Mouse (Mus musculus) intestine, embryonic 16.5 days (tissue): ENCODE data around the gene Gm44502. TPM values are rescaled to one million over a fixed set of nuclear protein-coding genes. Genes with fewer than 3 reads are reported as not detected.

ENCODE experiments used
- ATAC-seq: fragments of 200-750 bp; cut with Nextera tagmentation; 2 replicates; pipeline ENCODE4 v1.8.0; 2017; ENCODE audit warnings: moderate TSS enrichment, moderate library complexity
- H3K27ac ChIP-seq: fragments of 300-500 bp; sonication (generic); 2 replicates; pipeline ENCODE4 v1.5.1; 2014; ENCODE audit warnings: mild to moderate bottlenecking, low read length
- H3K27me3 ChIP-seq: fragments of 300-500 bp; sonication (generic); replicated peaks from 2 replicates; pipeline ENCODE4 v1.6.1; 2014; ENCODE audit warnings: low read length, control low read depth, mixed read lengths; ENCODE audit not compliant: control insufficient read depth, insufficient read depth
- H3K36me3 ChIP-seq: fragments of 300-500 bp; sonication (generic); 2 replicates; pipeline ENCODE4 v1.6.1; 2014; ENCODE audit warnings: low read length, control low read depth; ENCODE audit not compliant: control insufficient read depth, insufficient read depth
- H3K4me1 ChIP-seq: fragments of 300-500 bp; sonication (generic); 2 replicates; pipeline ENCODE4 v1.6.1; 2014; ENCODE audit warnings: low read length, control low read depth, mixed read lengths; ENCODE audit not compliant: control insufficient read depth, insufficient read depth
- H3K4me2 ChIP-seq: fragments of 300-500 bp; sonication (generic); 2 replicates; pipeline ENCODE4 v1.6.1; 2014; ENCODE audit warnings: low read depth, low read length, control low read depth
- H3K4me3 ChIP-seq: fragments of 300-500 bp; sonication (generic); 2 replicates; pipeline ENCODE4 v1.5.1; 2014; ENCODE audit warnings: mild to moderate bottlenecking, low read length
- H3K9ac ChIP-seq: fragments of 300-500 bp; sonication (generic); 2 replicates; pipeline ENCODE4 v1.6.1; 2014; ENCODE audit warnings: low read depth, low read length
- H3K9me3 ChIP-seq: fragments of 300-500 bp; sonication (generic); 2 replicates; pipeline ENCODE4 v1.6.1; 2016; ENCODE audit warnings: low read length, control low read depth; ENCODE audit not compliant: control insufficient read depth
- WGBS: fragments of 180-500 bp; shearing (Covaris S2); extraction: QIAGEN DNeasy Blood & Tissue Kit; methylation state at CpG from one replicate; pipeline ENCODE4 v1.1.7; 2014; 5-methylcytosine and 5-hydroxymethylcytosine counted together
- polyA plus RNA-seq: library from polyadenylated mRNA; unstranded; fragments of >200 nt; fragmentation: Nextera tagmentation; extraction: Ambion mirVana; gene quantifications from 2 replicates; pipeline ENCODE4 v1.2.1, GENCODE M21; 2015

The Gm44502 gene
- polyA plus RNA-seq, 1 experiment from 2014 or later, result not detected

DNA sequence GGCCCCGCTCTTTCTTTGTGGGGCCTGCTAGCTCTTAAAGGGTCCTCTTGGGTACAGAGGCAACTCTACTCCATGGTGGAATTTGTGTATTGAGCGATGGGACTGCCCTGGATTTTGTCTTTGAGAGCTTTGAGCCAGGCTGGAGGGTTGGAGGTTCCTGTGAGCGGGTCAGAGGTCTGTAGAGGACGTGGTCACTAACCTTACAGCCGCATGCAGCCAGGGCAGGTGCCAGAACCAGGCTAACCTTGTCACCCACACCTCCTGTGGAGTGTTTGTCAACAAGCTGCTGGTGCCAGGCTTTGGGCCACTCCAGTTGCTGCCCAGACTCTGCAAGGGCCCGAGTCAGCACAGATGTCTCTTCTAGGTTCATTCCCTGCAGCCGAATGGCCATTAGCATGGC is 53.5 kb downstream of the Gm44502 start:
- 83% methylated on average over 7 of the region's 7 CpGs for WGBS
- Histone ChIP-seq H3K4me2 (no peak overlapping the region), H3K4me3 (no peak overlapping the region), H3K27me3 (peaks cover 42% of the 10 kb centered on the region), H3K4me1 (peaks cover 30% of the 10 kb centered on the region), H3K9me3 (no peaks in the 10 kb centered on the region), H3K9ac (no peak overlapping the region), H3K36me3 (peaks cover 9% of the 10 kb centered on the region), H3K27ac (no peak overlapping the region)
- ATAC-seq, result no peak

DNA sequence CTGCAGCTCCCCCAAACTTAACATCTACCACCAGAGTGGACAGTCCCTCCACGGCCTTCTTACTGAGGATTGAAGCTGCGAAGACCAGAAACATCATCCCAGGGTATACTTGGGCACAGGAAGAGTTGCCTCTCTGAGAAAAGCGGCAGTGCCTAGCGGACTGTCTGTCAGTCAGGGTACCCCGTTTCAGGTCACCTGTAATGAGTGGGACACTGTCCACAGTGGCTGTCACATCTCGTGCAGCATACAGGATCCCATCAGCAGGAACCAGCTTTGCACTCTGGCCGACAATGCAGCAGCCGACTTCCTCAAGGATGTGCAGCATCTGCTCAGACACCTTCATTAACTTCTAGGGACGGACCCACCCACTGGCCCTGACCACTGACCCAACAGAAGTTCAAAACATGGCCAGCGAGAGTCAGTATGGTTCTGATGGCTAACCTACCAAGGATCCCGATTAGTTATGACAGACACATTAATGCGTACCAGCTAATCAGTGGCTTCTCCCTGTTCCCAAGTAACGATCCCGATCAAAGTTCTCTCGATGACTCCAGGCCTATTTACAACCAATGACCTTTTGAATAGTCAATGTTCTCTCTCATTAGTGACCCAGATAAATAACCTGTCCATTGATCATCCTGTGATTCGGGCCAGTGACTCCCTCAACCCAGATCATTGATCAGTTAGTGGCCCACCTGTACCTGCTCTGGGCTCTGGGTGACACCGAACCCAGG is 54.5 kb downstream of the Gm44502 start:
- no peak overlapping the region for H3K27ac ChIP-seq
- no peak for ATAC-seq
- H3K36me3 ChIP-seq, result peaks cover 18% of the 10 kb centered on the region
- peaks cover 38% of the 10 kb centered on the region for H3K27me3 ChIP-seq
- H3K4me1 ChIP-seq, result peaks cover 30% of the 10 kb centered on the region
- H3K4me3 ChIP-seq, result no peak overlapping the region
- no peaks in the 10 kb centered on the region for H3K9me3 ChIP-seq
- H3K4me2 ChIP-seq, result peak overlapping the region; percentile 75; the same call in 1 of the 2 replicates
- 89% methylated on average over 17 of the region's 17 CpGs for WGBS
- peak overlapping the region; percentile 84 for H3K9ac ChIP-seq

DNA sequence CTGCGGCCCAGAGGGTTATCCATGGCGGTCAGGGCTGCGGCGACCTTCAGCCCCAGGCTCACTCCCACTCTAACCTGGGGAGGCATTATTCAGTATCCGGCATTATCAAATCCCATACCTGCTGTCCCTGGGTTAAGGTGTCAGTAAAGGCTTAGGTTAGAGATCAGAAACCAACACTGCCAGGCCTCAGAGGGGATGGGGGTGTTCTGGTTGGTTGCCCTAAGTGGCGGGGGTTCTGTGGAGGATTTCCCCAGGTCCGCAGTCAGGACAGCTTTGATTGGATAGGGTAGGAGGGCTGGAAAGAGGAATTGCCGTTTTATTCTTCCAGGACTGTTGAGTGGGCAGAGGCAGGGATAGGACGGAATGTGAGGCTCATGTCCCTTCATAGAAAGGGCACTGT is 55.2 kb downstream of the Gm44502 start:
- Histone ChIP-seq H3K9ac (peak overlapping the region; percentile 84), H3K27me3 (peaks cover 34% of the 10 kb centered on the region), H3K4me1 (peaks cover 27% of the 10 kb centered on the region), H3K36me3 (peaks cover 23% of the 10 kb centered on the region), H3K27ac (peak overlapping the region; percentile 93), H3K9me3 (no peaks in the 10 kb centered on the region), H3K4me2 (peak overlapping the region; percentile 75), H3K4me3 (peak overlapping the region; percentile 68)
- 49% methylated on average over 9 of the region's 9 CpGs for WGBS
- ATAC-seq, result no peak; the same call in 1 of the 2 replicates

DNA sequence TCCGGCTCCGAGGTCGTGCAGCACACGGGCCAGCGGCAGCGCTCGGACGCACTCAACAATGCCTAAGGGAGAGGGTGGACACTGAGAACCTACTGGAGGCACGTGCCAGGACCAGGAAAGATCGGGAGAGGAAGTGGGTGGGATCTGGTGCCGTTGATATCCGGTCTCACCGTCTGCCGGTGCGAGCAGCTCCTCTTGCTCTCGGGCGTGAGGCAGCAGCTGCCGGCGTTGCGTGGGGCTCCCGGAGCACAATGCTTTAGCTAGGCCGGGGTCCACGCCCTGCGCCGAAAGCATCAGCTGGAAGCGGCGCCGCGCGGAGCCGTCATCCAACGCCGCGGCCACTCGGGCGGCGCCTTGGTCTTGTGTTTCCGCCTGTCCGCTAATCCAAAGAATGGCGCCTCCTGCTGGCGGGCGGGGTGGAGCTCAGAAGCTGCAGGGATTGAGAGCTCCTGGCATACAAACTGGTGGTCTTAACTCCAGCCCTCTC is 55.7 kb downstream of the Gm44502 start, which contains the start of gene Sco2:
TSS of gene Sco2 (minus strand) at position 85 of the 487 bp plus-strand sequence.
- ATAC-seq, result peak; percentile 89
- peak within 1 kb of the TSS; percentile 93 for H3K27ac ChIP-seq
- peaks cover 22% of the 10 kb centered on the region for H3K4me1 ChIP-seq
- no peaks in the 10 kb centered on the region for H3K9me3 ChIP-seq
- peak within 1 kb of the TSS; percentile 68 for H3K4me3 ChIP-seq
- under 1% methylated on average over 42 of the region's 42 CpGs for WGBS
- H3K27me3 ChIP-seq, result peaks cover 29% of the 10 kb centered on the region
- peak within 1 kb of the TSS; percentile 84 for H3K9ac ChIP-seq
- peak within 1 kb of the TSS; percentile 75 for H3K4me2 ChIP-seq
- peaks cover 24% of the 10 kb centered on the region for H3K36me3 ChIP-seq

DNA sequence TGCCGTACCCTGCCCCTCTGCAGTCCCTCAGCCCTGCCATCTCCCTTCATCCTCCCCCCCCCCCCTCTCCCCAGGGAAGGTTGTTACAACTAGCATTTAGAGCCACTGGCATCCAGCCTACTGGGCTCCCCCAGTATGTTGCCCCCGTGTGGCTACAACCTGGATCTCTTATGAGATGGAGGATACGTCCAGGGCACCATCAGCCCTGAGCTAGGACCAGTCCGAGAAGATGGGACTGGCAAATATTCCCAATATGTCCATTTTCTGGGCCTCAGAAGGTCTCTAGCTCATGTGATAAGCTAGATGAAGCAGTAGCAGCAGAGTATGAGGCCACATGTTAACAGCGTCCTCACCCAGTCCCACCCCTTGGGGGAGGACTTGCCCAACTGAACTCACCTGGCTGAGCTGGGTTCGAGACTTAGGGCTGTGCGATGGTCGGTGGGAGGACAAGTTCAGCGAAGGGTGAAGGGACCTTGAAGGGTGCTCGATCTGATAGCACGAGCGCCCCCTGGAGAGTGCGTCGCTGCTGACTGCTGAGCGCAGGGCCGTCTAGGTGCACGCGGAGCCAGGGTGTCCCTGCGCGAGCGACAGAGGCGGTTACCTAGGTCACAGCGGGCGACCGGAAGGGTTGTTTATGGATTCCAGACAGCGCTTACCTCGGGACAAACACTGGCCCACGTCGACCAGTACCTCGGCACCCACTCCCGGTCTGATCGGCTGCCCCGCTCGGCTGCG is 56.3 kb downstream of the Gm44502 start:
- H3K9ac ChIP-seq, result peak overlapping the region; percentile 84
- H3K4me2 ChIP-seq, result peak overlapping the region; percentile 75
- peak overlapping the region; percentile 68 for H3K4me3 ChIP-seq
- H3K36me3 ChIP-seq, result peaks cover 27% of the 10 kb centered on the region
- peaks cover 23% of the 10 kb centered on the region for H3K27me3 ChIP-seq
- peaks cover 17% of the 10 kb centered on the region for H3K4me1 ChIP-seq
- peak overlapping the region; percentile 93 for H3K27ac ChIP-seq
- peak; percentile 89 for ATAC-seq
- 1% methylated on average over 35 of the region's 35 CpGs for WGBS
- no peaks in the 10 kb centered on the region for H3K9me3 ChIP-seq

DNA sequence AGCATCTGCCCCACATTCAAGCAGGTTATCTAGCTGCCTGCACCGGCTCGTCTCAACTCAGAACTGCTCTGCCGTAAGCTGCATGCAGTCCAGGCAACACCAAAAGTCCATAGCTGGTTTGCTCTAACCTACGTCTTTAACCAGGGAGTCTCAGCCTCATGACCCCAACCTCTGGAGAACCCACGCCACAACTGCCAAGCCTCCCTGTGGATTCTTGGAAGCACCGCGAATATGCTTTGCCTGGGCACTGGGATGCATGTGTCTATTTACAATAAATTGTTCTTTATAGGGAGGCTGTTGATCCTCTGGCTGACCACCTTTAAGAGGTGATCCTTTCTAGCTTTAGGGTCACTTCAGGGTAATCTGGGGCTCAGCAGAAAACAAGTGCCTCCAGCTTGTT is 57.0 kb downstream of the Gm44502 start:
- peaks cover 31% of the 10 kb centered on the region for H3K36me3 ChIP-seq

DNA sequence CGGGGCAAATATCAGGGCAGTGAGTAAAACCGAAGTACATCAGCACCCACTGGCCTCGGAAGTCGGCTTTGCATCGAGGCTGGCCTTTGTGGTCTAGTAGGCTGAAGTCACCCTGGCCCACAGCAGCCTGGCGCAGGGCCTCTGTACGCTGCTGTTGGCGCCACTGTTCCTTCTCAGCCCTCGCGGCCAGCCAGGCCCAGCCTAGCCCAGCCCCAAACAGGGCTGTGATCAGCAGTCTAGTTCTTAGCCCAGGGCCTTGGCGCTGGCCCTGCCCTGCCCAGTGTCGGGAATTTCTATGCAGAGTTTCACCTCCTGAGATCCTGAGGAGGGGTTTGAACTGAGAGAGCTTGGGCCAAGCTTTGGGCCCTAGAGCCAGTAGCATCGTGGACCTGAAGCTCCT is 57.4 kb downstream of the Gm44502 start:
- Histone ChIP-seq H3K4me3 (no peak overlapping the region), H3K27ac (no peak overlapping the region), H3K4me2 (no peak overlapping the region), H3K4me1 (peaks cover 11% of the 10 kb centered on the region), H3K27me3 (peaks cover 11% of the 10 kb centered on the region), H3K36me3 (peaks cover 31% of the 10 kb centered on the region), H3K9ac (no peak overlapping the region), H3K9me3 (no peaks in the 10 kb centered on the region)
- ATAC-seq, result no peak
- 85% methylated on average over 13 of the region's 13 CpGs for WGBS

More for the DNA sequence above, 57.0 kb downstream of the Gm44502 start:
- Histone ChIP-seq H3K9ac (peak overlapping the region; percentile 84), H3K4me3 (peak overlapping the region; percentile 68), H3K4me2 (peak overlapping the region; percentile 75), H3K4me1 (peaks cover 15% of the 10 kb centered on the region), H3K9me3 (no peaks in the 10 kb centered on the region), H3K27me3 (peaks cover 16% of the 10 kb centered on the region), H3K27ac (peak overlapping the region; percentile 93)
- ATAC-seq, result no peak
- 76% methylated on average over 7 of the region's 7 CpGs for WGBS

Other genes with a start within 250 kb of the Gm44502 start
- 98.5 and 104 TPM in 2 replicates for gene Plxnb2, start 248.9 kb downstream of the Gm44502 start, polyA plus RNA-seq
- gene Dennd6b, start 233.2 kb downstream of the Gm44502 start, polyA plus RNA-seq, result 10.9 and 13.0 TPM in 2 replicates
- 18.0 and 20.1 TPM in 2 replicates for gene Ppp6r2, start 218.1 kb downstream of the Gm44502 start, polyA plus RNA-seq
- 32.0 and 33.4 TPM in 2 replicates for gene Sbf1, start 114.4 kb downstream of the Gm44502 start, polyA plus RNA-seq
- 1.5 and 2.0 TPM in 2 replicates for gene Adm2, start 107.0 kb downstream of the Gm44502 start, polyA plus RNA-seq
- gene Miox, start 95.3 kb downstream of the Gm44502 start, polyA plus RNA-seq, result 0.46 TPM in 1 of 2 replicates, not detected in the other
- 55.8 and 56.3 TPM in 2 replicates for gene Lmf2, start 74.0 kb downstream of the Gm44502 start, polyA plus RNA-seq
- 123 and 128 TPM in 2 replicates for gene Ncaph2, start 74.0 kb downstream of the Gm44502 start, polyA plus RNA-seq
- 15.9 and 19.1 TPM in 2 replicates for gene Sco2, start 55.9 kb downstream of the Gm44502 start, polyA plus RNA-seq
- gene Tymp, start 52.7 kb downstream of the Gm44502 start, polyA plus RNA-seq, result 1.3 and 2.2 TPM in 2 replicates
- 0.70 and 0.80 TPM in 2 replicates for gene Odf3b, start 50.4 kb downstream of the Gm44502 start, polyA plus RNA-seq
- not detected in 2 replicates for gene Klhdc7b, start 44.8 kb downstream of the Gm44502 start, polyA plus RNA-seq
- 0.92 and 1.1 TPM in 2 replicates for gene Syce3, start 19.2 kb downstream of the Gm44502 start, polyA plus RNA-seq
- 0.49 and 0.72 TPM in 2 replicates for gene Cpt1b, start 3.8 kb downstream of the Gm44502 start, polyA plus RNA-seq
- gene C730034F03Rik, start 107 bp downstream of the Gm44502 start, polyA plus RNA-seq, result 2.6 and 3.2 TPM in 2 replicates
- gene Chkb, start 212 bp upstream of the Gm44502 start, polyA plus RNA-seq, result 63.7 and 67.0 TPM in 2 replicates
- 3.4 and 3.6 TPM in 2 replicates for gene Mapk8ip2, start 24.2 kb upstream of the Gm44502 start, polyA plus RNA-seq
- gene Arsa, start 47.7 kb upstream of the Gm44502 start, polyA plus RNA-seq, result 29.5 and 36.4 TPM in 2 replicates
- 0.70 and 0.80 TPM in 2 replicates for gene Shank3, start 69.9 kb upstream of the Gm44502 start, polyA plus RNA-seq
- gene Acr, start 138.6 kb upstream of the Gm44502 start, polyA plus RNA-seq, result 0.11 and 0.13 TPM in 2 replicates
- 23.4 and 24.1 TPM in 2 replicates for gene Rabl2, start 162.2 kb upstream of the Gm44502 start, polyA plus RNA-seq